Mouse (Mus musculus) bone marrow, adult 2 months (tissue): ENCODE data around the gene Amdhd2.

ENCODE experiments used
- CTCF ChIP-seq: fragments of 200-500 bp; IDR thresholded peaks from 2 replicates; pipeline ENCODE4 v1.5.1; 2011; ENCODE audit warnings: low read length, control low read depth; ENCODE audit not compliant: control insufficient read depth, insufficient read depth
- POLR2A ChIP-seq: fragments of 200-500 bp; IDR thresholded peaks from 2 replicates; pipeline ENCODE4 v1.6.1; 2011; ENCODE audit warnings: low read depth, mild to moderate bottlenecking, control low read depth, low read length, borderline replicate concordance; ENCODE audit not compliant: control insufficient read depth

DNA sequence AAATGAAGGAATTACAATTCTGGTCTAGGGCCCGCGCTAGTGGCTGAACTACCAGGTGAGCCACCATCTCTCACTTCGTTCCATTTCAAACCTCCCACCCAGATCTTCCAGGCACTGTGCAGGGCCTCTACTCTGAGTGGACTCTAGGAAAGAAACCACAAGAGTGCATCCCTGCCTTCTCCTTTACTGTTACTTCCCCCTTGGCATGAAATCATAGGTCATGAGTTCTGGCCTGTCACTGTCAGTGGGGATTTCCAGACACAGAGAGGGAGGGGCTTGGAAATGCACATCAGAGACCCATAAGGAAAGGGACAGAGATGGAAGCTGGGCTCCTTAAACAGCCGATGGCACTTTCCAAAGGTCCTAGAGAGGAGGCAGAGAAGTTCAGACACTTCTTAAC lies 8.2 kb upstream of the Amdhd2 start:
- TF ChIP-seq CTCF (no peak), POLR2A (no peak)
